Mouse (Mus musculus): ENCODE results near the gene Kdm6b.
A peak's percentile ranks its signal among the peaks of the same experiment; 100 is the strongest.

The Kdm6b gene

DNA sequence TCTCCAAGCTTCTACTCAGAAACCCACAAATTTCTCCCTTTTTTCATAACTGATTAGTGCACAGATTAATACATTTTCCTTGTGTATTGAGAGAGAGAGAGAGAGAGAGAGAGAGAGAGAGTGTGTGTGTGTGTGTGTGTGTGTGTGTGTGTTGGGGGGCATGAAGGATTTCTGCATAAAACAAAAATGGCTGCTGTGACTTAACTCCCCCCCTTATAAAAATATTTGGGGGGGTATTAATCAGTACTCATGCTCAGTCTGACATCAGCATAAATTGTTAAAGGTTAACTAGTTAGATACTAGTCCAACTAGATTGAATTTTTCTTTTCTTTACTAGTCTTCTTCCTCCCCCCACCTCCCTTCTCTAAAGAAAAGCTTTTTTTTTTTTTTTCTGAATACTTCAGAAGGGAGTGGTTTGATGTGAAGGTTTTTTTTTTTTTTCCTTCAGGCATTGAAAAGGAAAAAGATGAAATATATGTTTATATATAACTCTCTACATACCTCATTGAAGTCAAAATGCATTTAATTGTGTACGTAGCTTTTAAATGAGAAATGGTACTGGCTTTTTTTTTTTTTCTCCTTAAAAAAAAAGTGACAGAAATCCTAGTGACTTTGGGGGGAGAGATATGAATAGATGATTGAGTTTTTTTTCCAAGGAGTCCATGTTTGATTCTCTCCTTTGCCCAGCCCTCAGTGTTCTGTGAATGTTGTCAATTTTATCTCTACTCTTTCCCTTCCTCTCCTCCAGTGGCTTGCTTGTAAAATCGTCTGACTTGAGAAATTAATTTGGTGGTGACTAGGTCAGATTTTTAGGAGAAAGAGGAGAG lies 43.3 kb downstream of the Kdm6b start:
- no peak for TF ChIP-seq GATA4 (IDR thresholded peaks at IDR 0.05; ENCODE audit: insufficient replicate concordance, low read length)

GRCm38 (mm10) chr11:69369215-69369989 lies 44.1 kb downstream of the Kdm6b start, which contains the start of gene Chd3:
Gene Chd3 (minus strand): TSS chr11:69369406.
- TF ChIP-seq GATA4 (IDR thresholded peaks at IDR 0.05; ENCODE audit: insufficient replicate concordance, low read length) = no peak

GRCm38 (mm10) chr11:69368356-69369214 lies 44.9 kb downstream of the Kdm6b start:
- no peak for TF ChIP-seq GATA4 (IDR thresholded peaks at IDR 0.05; ENCODE audit: insufficient replicate concordance, low read length)

- no peak for TF ChIP-seq GATA4 (IDR thresholded peaks at IDR 0.05; ENCODE audit: insufficient replicate concordance, low read length)
Measured at GRCm38 (mm10) chr11:69367616-69368355, 45.7 kb downstream of the Kdm6b start.

DNA sequence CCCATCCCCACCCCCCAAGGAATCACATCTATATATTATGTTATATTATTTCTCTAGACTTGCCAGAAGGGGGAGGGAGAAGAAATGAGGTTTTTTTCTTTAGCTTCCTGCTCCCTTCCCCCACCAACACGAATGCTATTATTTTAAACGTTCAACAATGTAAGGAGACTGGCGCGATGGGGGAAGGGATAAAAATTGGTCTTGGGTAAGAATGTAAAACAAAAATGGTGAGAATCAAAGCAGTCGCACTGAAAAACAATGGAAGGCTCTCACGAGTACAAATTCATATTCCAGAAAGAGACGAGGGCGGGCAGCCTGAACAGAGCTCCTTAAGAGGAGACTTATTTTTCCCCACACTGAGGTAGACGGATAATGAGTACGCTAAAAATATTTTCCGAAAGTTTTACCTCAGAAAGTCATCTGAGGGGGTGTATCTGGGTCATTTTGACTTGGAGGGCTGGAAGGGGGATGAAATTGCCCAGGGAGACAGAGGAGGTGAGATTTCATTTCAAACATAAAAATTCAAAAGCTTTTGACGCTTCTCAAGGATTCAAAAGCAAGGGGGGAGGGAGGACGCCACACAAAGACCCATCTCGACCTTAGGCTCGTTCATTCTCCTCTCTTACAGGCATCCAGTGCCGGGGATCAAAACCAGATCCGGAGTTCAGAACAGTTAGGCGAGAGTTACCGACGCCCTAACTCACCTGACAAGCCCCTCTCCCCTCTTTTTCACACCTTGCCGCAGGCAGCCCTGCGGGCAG lies 46.4 kb downstream of the Kdm6b start:
- no peak for TF ChIP-seq GATA4 (IDR thresholded peaks at IDR 0.05; ENCODE audit: insufficient replicate concordance, low read length)

DNA sequence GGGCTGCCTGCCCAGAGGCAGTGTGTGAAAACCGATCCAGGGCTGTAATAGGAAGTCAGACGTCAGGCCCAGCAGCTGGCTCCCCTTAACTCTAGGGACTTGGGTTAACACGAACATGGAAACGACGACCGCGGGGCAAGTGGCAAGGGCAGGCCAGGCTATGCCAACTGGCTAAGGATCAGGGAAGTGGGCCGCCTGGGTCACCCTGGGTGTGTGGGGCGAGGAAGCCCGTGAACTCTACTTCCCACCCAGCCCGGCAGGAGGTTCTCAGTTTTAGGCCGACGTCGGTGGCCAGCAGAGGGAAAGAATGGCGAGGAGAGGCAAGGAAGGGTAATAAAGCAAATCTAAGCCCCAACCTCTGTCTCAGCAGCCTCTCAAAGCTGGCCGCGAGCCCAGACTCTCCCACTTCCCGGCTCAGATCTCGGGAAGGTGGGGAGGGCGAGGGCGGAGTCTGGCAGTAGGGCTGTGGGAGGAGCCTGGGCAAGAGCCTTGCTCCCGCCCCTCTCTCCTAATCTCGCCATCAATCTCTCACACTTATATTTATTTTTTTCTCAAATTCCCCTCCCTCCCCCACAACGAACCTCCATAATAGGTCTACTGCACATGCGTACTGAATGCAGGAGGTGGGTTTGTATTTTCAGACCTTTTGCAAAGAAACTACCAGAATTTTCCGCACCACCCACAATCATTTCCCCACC lies 47.2 kb downstream of the Kdm6b start:
- peak; percentile 93 for TF ChIP-seq GATA4 (IDR thresholded peaks at IDR 0.05; ENCODE audit: insufficient replicate concordance, low read length)

GRCm38 (mm10) chr11:69365722-69366121 lies 47.8 kb downstream of the Kdm6b start:
- no peak for TF ChIP-seq GATA4 (IDR thresholded peaks at IDR 0.05; ENCODE audit: insufficient replicate concordance, low read length)

- TF ChIP-seq GATA4 (IDR thresholded peaks at IDR 0.05; ENCODE audit: insufficient replicate concordance, low read length) = no peak
Measured at GRCm38 (mm10) chr11:69364910-69365309, 48.6 kb downstream of the Kdm6b start.

GRCm38 (mm10) chr11:69364376-69364775 lies 49.1 kb downstream of the Kdm6b start:
- TF ChIP-seq GATA4 (IDR thresholded peaks at IDR 0.05; ENCODE audit: insufficient replicate concordance, low read length) = no peak

DNA sequence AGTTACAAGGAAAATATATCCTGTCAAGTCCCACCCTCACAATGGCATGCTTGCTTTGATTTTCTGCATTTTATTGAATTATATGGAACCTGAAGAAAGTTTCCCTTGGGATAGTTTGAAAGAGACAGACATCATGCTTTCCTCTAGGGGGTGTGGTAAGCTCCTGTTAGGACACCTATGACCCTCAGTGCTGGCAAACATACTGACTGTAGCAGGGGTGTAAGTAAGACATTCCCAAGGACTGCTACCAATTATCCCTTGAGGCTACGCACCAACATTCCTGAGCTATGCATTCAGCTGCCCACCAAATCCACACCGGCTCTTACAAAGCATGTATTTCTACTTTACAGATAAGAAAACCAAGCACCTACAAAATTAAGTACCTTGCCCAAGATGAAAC lies 51.0 kb downstream of the Kdm6b start:
- TF ChIP-seq GATA4 (IDR thresholded peaks at IDR 0.05; ENCODE audit: insufficient replicate concordance, low read length) = no peak

- no peak for TF ChIP-seq GATA4 (IDR thresholded peaks at IDR 0.05; ENCODE audit: insufficient replicate concordance, low read length)
Measured at GRCm38 (mm10) chr11:69362021-69362420, 51.5 kb downstream of the Kdm6b start.

- TF ChIP-seq GATA4 (IDR thresholded peaks at IDR 0.05; ENCODE audit: insufficient replicate concordance, low read length) = no peak
Measured at GRCm38 (mm10) chr11:69357690-69358089, 55.8 kb downstream of the Kdm6b start.

DNA sequence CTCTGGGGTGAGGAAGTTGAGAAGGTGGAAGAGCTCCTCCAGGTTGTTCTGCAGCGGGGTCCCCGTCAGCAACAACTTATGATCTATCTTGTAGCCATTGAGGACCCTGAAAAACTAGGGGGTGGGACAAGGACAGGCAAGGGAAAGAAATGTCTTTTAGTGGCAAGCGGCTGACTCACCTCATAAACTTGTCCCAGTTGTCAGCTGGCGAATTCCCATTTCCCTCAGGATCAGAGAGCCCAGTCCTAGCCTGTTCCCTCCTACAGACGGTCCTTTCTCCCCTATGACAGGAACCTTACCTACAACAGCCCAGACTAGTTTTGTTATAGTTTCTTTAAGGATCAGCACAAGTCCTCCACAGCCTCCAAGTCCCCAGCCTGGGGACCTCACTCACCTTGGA lies 56.9 kb downstream of the Kdm6b start:
- no peak for TF ChIP-seq GATA4 (IDR thresholded peaks at IDR 0.05; ENCODE audit: insufficient replicate concordance, low read length)
